Mouse (Mus musculus): ENCODE results near the gene Scp2.
"Not testable (repeated sequence)": the region's sequence is repeated elsewhere in the genome, so short reads cannot be mapped to it uniquely, and the experiment has no call there.

Gene Scp2

DNA sequence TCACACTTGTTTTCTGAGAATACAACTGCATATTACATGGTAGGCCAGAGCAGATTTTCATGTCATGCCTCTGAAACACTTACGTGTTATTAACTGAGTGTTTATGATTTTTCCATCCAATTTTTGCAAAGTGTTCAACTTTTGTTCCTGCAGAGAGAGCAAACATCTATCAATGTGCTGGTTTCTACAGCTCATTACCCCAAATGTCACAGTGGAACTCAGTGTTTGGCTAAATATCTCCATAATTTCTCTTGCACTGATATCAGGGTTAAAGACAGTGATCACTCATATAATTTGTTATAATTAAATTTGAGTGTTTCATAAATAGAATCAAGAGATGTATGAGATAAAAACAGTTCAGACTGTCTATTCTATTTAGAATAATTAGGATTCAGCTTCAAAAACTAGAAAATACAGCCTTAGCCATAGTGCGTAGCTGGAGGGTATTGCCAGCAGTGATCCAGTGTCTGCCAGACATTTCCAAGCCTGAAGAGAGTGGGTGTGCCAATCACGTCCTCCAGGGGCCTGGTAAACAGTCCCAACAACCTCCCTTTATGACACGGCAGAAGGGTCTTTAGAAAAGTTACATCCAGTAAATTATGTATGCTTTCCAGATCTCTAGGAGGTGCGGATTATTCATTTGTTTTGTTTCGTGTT, 51.9 kb downstream of the Scp2 start:
- no peak for DNase-seq

DNA sequence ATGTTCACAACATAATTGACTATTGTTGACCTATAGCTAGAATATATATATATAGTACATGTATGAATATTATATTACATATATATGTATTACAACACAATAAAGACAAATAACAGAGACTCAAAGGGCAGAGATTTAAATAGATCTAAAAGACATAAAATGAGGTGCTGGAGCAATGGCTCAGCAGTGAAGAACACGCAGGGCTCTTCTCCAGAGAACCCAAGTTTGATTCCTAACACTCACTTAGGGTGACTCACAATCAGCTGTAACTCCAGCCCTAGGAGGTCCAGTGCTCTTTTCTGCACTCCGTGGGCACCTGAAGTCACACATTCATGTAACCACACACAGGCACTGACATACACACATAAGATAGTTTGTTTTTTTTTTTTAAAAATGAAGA, 60.8 kb downstream of the Scp2 start:
- DNase-seq, result no peak

DNA sequence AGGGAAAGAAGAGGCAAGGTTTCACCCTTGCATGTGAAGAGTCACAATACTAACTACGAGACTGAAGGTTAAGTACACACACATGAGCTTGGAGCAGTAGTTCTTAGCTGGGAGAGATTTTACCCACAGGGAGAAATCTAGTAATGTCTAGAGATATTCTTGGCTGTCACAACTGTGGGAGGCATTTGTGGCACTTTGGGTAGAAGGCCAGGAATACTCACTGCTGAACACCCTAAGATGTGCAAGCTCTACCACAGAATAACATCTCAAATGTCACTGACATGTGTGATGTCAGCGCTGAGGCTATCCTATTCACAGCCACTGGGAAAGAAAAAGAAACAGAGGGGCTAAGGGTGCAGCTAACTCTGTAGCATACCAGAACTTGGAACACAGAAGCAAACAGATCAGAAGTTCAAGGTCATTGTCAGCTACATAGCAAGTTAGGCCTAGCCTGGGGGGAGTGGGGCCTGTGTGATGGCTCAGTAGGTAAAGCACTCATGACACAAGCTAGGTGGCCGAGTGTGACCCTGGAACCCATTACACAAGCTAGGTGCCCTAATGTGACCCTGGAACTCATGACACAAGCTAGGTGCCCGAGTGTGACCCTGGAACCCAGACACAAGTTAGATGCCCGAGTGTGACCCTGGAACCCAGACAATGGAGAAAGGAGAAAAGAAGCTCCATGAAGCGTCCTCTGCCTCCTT, 61.6 kb downstream of the Scp2 start:
- DNase-seq, result no peak

DNA sequence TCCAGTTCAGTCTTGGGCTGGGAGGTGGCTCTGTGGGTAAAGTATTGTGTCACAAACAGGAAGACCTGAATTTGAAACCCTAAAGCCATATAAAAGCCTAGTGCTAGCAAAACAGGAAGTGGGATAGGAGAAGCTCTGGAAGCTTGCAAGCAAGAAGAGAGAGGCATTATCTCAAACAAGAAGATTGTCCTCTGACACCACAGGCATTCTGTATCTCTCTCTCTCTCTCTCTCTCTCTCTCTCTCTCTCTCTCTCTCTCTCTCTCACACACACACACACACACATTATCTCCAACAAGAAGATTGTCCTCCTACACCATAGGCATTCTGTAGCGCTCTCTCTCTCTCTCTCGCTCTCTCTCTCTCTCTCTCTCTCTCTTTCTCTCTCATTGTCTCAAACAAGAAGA, 62.4 kb downstream of the Scp2 start:
- no peak for DNase-seq

DNA sequence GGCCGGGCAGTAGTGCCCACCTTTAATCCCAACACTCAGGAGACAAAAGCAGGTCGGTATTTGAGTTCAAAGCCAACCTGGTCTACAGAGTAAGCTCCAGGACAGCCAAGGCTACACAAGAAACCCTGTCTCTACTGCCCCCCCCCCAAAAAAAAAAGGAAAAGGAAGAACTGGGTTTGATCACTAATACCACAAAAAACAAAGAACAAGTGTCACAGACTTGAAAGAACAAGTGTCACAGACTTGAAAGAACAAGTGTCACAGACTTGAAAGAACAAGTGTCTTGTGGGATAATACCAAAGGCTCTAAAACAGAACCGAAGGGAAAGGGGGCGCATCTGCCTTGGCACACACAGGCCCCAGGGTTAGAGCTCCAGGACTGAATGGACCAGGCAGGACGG, 63.9 kb downstream of the Scp2 start:
- no peak for DNase-seq

DNA sequence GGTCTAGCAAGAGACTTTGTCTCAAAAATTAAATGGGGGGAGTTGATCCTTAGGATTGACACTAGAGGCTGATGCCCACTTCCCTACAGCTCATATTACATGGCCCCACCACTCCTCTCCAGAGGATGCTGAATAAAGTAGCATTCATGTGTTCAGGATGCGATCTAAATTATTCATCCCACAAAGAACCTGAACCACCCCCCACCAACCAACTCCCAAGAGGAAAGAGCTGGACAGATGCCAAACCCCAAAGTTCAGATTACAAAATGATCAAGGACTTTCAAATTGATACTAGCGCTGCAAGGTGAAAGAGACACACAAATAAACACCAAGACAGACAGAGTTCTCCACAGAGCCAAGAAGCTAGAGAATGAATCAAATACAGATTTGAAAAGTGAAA, 65.0 kb downstream of the Scp2 start:
- DNase-seq, result no peak

DNA sequence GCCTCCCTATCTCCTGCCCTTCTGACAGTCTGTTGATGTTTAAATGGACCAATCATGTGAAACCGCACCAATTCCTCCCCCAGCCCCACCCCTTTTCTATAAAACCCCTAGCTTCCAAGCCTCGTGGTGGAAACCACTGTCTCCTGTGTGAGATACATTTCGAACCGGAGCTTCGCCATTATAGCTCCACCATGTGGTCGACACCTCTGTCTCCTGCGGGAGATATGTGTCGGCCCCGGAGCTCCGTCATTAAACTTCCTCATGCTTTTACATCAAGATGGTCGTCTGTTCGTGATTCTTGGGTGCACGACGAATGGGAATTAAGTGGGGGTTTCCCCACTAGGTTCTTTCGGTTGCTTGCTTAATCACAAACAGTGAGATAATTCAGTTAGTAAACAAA, 65.6 kb downstream of the Scp2 start:
- DNase-seq, result not testable (repeated sequence)

DNA sequence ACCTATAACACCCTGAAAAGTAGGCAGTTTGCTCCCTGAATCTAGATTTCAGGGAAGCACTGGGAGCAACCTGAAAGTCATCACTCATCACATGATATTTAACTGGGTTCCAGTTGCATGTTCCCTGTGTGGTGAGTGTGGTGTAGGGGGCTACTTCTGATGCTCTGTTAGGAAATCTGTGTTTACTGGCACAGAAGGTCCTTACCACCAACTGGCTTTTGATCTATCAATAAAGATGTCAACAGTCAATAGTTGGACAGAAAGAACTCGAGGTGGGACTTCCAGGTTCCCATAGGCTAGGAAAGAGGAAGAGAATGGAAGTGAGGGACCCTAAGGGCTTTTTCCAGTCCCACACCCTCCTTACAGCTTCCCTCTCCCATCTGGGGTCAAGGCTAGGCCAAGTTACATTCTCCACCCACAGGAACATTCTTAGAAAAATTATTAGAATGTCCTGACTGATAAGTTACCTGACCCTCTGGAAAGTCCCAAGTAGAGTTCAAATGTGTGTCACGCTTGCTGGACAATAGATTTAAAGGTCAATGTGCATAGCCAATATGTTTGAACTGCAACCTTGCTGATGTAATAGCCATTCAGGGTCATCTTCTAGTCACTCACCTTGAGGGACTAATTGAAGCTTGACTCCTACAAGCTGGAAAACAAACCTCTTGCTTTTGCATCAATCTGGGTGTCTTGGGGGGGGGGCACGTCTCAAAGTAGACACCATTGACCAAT, 67.4 kb downstream of the Scp2 start:
- DNase-seq, result no peak

DNA sequence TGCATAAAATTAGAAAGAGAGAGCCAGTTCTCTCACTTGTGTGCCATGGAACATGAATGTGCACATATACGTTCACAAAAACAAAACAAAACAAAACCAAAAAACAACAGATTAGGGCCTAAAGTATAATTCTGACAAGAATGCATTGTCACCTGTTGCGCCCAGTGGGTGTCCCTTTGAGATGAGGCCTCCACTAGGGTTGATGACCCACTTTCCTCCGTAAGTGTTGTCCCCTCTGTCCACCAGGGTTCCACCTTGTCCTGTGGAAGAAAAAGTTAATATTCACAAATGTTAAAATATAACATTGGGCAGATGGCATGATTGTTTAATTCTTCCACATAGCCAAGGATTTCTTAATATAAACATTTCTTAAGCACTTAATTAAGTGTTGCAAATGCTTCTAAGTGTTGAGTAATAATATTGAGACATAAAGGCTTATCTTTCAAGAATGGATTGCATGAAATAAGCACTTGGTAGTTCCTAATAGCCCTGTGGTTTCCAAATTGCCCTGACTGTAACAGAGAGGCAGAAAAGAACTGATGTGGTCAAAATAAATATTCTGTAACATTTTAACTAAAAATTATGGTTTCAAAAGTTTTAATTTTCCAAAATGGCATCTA, 70.5 kb downstream of the Scp2 start:
- no peak for DNase-seq

DNA sequence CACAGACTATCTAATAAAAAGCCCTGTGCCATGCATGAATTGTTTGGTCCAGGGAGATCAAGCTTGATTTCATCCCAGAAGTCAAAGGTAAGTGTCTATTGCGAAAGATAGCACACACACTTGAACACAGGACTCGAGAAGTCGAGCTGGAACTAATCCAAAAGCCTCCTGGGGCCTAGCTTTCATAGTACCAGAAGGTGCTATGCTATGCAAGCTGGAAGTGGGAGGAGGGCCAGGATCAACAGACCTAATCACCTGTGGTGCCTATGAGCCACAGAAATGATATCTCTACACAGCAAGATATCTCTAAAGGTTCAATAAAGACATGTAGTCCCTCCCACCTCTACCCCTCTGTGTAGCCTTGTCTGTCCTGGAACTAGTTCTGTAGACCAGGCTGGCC, 72.7 kb downstream of the Scp2 start:
- DNase-seq, result no peak

DNA sequence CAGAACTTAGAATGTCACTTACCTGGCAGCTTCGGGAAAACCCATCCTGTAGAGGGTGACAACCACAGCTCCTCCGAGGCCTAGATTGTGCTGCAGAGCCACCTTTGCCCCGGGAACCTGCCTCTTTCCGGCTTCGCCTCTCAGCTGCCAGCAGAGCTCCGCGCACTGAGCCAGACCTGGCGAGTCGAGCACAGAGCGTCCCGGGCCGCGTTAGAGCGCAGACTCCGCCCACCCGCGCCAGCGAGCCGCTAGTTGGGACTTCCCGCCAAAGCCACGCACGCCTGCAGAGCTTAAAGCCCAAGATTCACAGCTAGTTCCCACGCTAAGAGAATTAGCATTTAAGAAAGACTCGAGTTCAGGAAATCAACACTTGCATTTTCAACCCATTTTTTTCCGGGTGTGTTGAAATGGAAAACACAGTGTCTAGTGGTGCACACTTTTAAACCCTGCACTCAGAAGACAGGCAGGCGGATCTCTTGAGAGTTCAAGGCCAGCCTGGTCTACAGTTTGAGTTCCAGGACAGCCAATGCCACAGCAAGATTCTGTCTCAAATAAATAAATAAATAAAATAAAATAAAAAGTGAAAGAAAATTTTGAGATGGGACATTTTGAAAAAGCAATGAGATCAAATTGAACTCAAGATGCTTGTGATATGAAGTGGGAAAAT, 73.4 kb downstream of the Scp2 start:
- peak; percentile 97 for DNase-seq

DNA sequence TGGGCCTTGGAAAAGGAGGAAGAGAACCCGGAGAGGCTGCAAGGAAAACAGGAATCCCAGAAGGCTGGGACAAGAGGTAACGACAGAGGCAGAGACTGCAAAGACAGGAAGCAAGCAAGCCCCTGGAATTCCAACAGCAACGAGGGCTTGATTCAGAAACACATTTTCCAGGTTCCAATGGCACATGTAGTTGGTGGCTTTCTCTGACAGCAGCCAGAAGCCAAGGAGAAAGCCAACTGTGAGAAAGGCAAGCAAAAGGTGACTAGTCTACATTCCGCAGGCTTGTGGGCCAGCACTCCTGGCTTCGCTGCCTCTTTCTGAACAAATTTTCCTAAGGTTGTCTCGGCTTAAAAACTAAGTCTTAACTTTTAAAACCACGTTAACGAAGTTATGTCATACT, 74.1 kb downstream of the Scp2 start:
- no peak for DNase-seq

DNA sequence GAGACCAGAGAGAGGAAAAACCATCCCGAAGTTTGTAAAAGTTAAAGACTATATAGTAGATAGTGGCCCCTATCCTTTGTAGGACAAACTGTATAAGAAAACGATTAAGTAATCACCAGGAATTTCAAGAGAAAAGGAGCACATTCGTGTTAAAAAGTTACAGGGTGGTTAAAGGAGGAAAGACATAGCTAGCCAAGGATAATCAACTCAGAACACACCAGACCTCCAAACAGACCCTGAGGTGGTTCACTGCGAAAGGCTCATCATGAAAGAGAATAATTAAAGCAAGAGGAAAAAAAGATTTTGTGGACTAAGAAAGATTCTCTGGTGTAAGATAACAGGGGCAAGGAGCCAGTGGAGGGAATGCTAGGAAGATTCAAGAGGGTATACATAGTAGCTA, 74.5 kb downstream of the Scp2 start:
- DNase-seq, result no peak

DNA sequence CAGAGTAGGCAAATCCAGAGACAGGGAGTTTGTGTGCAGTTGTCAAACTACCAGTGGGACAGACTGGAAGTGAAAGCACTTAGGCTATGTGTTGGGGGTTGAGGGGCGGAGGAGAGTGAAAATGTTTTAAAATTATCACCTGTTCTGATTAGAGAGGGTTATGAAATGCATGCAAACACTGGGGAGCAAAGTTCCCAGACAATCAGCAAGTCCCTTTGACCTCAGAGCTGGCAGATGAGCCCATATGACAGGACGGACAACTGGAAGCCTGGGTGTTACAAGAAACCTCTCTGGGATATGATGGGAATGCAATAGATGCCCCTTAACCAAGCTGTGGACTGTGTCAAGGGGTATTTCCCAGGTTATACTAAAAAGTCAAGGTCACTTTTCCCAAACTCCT, 76.7 kb downstream of the Scp2 start:
- no peak for DNase-seq

DNA sequence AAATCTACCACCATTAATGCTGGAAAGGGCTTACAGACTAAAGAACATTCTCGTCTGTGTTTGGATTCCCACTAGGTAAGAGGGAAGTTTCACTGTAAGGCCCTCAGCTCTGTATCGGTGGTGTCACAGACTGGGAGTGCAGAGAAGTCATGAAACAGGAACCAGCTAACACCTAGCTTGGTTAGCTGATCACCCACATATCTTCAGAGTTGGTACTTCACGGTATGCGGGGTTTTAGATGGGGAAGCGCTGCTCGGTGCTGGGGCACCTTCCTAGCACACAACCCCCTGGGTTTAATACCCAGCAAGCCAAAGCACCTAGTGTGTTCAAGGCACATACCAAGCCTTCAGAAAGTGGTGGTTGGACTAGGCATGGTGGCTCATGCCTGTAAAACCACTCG, 77.5 kb downstream of the Scp2 start:
- no peak for DNase-seq

DNA sequence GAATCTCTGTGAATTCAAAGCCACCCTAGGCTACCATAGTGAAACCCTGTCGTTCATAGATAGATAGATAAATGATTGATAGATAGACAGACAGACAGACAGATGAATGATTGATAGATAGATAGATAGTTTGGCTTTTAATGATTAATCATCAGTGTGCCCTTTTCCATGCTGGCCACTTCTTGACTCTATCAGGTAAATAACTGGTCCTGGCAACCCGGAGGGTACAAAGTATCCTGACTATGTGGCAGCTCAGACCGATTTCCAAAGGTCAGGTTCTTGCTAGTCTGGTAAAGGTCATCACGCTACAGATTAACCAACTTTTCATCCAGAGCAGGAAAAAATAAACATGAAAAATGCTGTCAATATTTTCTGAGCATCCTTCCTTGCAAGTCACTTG, 78.2 kb downstream of the Scp2 start:
- DNase-seq, result no peak

DNA sequence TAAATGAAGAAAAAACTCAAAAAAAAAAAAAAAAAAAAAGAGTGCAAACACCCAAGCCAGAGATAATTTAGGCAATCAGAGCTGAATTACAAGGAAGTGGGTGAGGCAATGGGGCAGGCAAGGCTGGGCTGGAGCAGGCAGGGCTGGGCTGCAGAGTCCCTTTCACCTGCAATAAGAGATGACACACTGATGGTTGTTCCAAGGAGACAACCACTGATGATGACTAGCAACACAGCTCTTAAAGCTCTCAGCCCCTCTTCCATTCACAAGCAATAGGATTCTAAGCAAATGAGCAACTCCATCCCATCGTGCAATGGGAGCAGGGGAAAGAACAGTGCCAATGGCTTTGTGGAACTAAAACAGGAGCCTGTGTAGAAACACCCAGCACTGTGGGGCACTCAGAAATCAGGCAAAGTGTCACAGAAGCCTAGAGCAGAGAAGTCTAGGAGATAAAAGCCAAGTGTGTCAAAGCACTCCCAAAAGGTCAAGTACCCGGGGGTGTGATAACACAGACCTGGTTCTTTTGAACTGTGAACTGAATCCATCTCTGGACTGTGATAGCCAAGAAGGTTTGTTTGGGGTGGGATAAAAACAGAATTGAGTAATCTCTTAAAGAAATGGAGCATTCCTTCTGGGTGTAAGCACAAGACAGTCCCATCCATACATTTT, 79.5 kb downstream of the Scp2 start:
- no peak for DNase-seq

DNA sequence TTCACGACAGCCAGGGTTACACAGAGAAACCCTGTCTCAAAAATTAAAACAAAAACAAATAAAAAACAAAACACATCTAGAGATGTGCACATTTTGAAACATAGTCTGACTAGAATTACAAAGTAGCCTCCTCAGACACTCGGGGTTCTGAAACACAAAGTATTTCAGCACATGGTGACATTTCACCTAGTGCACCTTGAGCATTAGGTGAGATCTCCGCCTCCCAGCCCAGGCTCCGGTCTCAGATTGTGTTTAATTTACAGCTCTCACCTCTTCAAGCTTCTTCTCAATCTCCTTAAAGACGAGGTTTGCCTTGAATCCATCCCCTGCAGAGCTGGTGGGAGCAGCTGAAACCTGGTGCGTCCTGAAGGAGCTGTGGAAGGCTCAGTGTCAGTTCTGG, 81.2 kb downstream of the Scp2 start:
- DNase-seq, result no peak

DNA sequence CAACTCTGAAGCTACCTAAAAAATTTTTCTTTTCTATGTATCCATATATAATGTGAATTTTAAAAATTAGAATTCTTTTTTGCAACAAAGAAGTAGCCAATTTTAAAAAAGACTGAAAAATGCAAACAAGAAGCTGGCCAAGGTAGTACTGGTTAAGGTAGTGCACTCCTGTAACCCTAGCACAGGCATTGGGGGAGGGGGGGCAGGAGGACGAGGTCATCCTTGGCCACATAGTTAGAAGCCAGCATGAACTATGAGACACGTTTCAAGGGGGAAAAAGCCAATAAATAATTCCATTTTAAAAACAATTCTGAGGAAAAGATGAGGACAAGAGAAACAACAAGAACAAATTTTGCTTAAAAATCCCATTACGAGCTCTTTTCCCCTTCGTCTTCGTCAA, 82.3 kb downstream of the Scp2 start:
- DNase-seq, result no peak

DNA sequence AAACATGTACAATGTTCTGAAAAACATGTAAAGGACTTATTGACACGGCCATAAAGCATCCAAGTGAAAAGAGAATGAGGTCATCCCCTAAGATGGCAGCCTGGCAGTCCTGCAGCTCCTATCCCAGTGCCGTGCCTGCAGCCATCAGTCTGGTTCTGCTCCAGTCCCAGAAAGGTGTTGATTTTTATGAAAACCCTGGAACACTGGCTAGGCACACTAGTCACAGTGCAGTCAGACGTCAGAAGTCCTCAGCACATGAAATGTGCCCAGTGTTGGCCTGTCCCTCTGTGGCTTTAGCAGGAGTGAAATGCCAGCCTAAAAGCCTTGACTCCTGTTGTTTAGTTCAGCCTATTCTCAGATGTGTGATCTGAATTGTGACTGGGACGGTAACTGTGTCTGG, 84.0 kb downstream of the Scp2 start:
- no peak for DNase-seq

DNA sequence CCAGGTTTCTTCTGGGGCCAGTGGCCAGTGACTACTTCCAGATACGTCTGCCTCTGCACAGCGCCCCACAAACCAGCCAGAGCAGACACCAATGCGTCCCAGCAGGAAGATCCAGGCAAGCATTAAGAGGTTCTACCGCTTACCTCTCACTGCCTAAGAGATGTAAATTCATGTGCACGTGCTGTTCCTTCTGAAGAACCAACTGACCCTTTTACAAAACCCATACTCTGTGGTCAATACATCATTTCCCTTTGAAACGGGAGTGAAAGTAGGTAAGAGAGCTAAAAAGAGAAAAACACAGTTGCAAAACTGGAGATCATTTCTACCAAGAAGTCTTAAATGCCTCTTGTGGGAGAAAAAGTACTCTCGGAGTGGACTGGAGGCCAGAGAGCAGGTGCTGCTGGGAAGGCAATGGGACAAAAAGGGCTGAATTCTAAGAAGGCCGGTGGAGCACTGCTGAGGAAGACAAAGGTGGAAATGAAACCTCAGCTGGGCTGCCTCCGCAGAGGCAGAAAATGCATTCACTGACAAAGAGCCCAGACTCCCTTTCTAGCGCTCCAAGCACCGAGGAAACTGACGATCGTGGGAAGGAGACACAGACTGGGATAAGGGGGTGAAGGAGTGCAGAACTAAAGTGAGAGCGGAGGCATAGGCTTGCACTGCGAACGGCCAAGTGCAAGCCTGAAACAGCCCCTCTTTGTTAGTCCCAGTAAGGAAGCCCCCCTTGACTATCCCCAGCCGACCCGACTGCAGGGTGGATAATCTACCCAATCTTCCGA, 85.0 kb downstream of the Scp2 start:
- no peak for DNase-seq

DNA sequence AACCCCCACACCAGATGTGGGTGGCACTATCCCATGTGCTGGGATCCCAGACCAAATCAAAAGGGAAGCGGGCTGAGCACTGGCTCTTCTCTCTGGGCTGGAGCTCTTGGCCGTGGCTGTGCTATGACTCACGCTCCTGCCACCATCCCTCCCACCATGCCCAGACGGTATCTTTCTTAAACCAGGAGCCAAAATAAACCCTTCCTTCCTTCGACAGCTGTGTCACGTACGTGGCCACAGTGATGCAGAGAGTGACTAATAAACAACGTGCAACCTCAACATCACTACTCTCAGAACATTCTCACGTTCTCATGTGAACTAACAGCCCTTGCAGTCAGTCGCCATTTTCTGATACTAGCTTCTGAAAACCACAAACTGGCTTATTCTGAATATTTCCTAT, 86.6 kb downstream of the Scp2 start:
- no peak for DNase-seq
